Mouse (Mus musculus): ENCODE measurements around the gene Ndc80.
"Not testable (repeated sequence)": the region's sequence is repeated elsewhere in the genome, so short reads cannot be mapped to it uniquely, and the experiment has no call there.

GRCm38 (mm10) chr17:71457361-71457760 is 69.3 kb downstream of the Ndc80 start:
- TF ChIP-seq CTCF, EP300 (IDR thresholded peaks at IDR 0.05; ENCODE audit: low read depth): not testable (repeated sequence)

Data from heart, postnatal 0 days (tissue).